Mouse (Mus musculus) layer of hippocampus, postnatal 10 days (tissue): ENCODE measurements around the gene Pop7. TPM values are rescaled to one million over a fixed set of nuclear protein-coding genes. Genes with fewer than 3 reads are reported as not detected.

Experiments used
- DNase-seq, 2 experiments: peaks; one replicate each; pipeline ENCODE4 v3.0.0; 2021; ENCODE audit warnings: low spot score in 2 of 2
- long read RNA-seq: library from polyadenylated mRNA; stranded (forward); transcript quantifications from one replicate; pipeline ENCODE4 v2.0.0, GENCODE M21; 2023
- total RNA-seq, 2 experiments: library from RNA; stranded (reverse); gene quantifications; 2 replicates each; pipeline ENCODE4 v1.2.3; 2021

The Pop7 gene
- total RNA-seq: 10 to 100 TPM; 30.7 to 36.5 TPM
- long read RNA-seq, transcript Pop7-202 (1 exons, 988 nt): minor isoform, 13 of 43 reads
- long read RNA-seq, transcript Pop7-201 (2 exons, 881 nt): major isoform, 30 of 43 reads
- long read RNA-seq, partial matches to known transcripts: 0 of 43 reads
- long read RNA-seq, other reads (novel, unspliced or antisense): 0 of 43 reads

GRCm38 (mm10) chr5:137501709-137502666 is at the start of gene Pop7:
Gene Pop7, minus strand, starts transcription at chr5:137502518.
- DNase-seq: peak; percentile 100

GRCm38 (mm10) chr5:137551119-137551518 is 48.8 kb upstream of the Pop7 start:
- DNase-seq: no peak

GRCm38 (mm10) chr5:137549840-137550239 is 47.5 kb upstream of the Pop7 start:
- no peak for DNase-seq

- DNase-seq: no peak
Observed at GRCm38 (mm10) chr5:137545596-137545995, 43.3 kb upstream of the Pop7 start.

GRCm38 (mm10) chr5:137544926-137545325 is 42.6 kb upstream of the Pop7 start:
- DNase-seq: no peak

GRCm38 (mm10) chr5:137541768-137542540 is 39.6 kb upstream of the Pop7 start:
- no peak for DNase-seq

- DNase-seq: no peak
Observed at GRCm38 (mm10) chr5:137540991-137541390, 38.7 kb upstream of the Pop7 start.

GRCm38 (mm10) chr5:137539291-137539801 is 37.0 kb upstream of the Pop7 start:
- peak in 1 of 2 experiments; percentile 46 for DNase-seq

GRCm38 (mm10) chr5:137537461-137537860 is 35.1 kb upstream of the Pop7 start:
- DNase-seq: no peak

- DNase-seq: no peak
Observed at GRCm38 (mm10) chr5:137535318-137535717, 33.0 kb upstream of the Pop7 start.

- DNase-seq: no peak
Observed at GRCm38 (mm10) chr5:137534762-137535161, 32.4 kb upstream of the Pop7 start.

- peak; percentile 96 to 98 for DNase-seq
Observed at GRCm38 (mm10) chr5:137533117-137533827, 31.0 kb upstream of the Pop7 start, which contains the start of the genes Epo and Gnb2. Gene Epo, minus strand, starts transcription at chr5:137533242. Gene Gnb2, minus strand, starts transcription at chr5:137533510.

- DNase-seq: no peak
Observed at GRCm38 (mm10) chr5:137532808-137533116, 30.4 kb upstream of the Pop7 start.

- peak; percentile 51 to 52 for DNase-seq
Observed at GRCm38 (mm10) chr5:137532131-137532807, 30.0 kb upstream of the Pop7 start.

- DNase-seq: peak; percentile 74 to 76
Observed at GRCm38 (mm10) chr5:137531414-137532130, 29.3 kb upstream of the Pop7 start.

GRCm38 (mm10) chr5:137530588-137531413 is 28.5 kb upstream of the Pop7 start:
- peak; percentile 69 to 81 for DNase-seq

- no peak for DNase-seq
Observed at GRCm38 (mm10) chr5:137530075-137530474, 27.8 kb upstream of the Pop7 start.

GRCm38 (mm10) chr5:137529221-137529995 is 27.1 kb upstream of the Pop7 start:
- DNase-seq: no peak
